Mouse (Mus musculus) Muller cell, postnatal 12 days (primary cell): ENCODE results near the gene Alpl.
A peak's percentile ranks its signal among the peaks of the same experiment; 100 is the strongest.

Source experiments
- DNase-seq: peaks from one replicate; pipeline ENCODE4 v3.0.0-alpha.2; 2015; ENCODE audit errors: inconsistent ontology term

Alpl gene

GRCm38 (mm10) chr4:137717671-137718070 is 78.5 kb downstream of the Alpl start:
- no peak for DNase-seq

- DNase-seq, result no peak
Measured at GRCm38 (mm10) chr4:137717005-137717404, 79.2 kb downstream of the Alpl start.

- DNase-seq, result no peak
Measured at GRCm38 (mm10) chr4:137714020-137714624, 82.1 kb downstream of the Alpl start.

- no peak for DNase-seq
Measured at GRCm38 (mm10) chr4:137712963-137713362, 83.2 kb downstream of the Alpl start.

- peak; percentile 92 for DNase-seq
Measured at GRCm38 (mm10) chr4:137707216-137707990, 88.8 kb downstream of the Alpl start.

- no peak for DNase-seq
Measured at GRCm38 (mm10) chr4:137706510-137706909, 89.7 kb downstream of the Alpl start.

- DNase-seq, result no peak
Measured at GRCm38 (mm10) chr4:137705379-137705778, 90.8 kb downstream of the Alpl start.

GRCm38 (mm10) chr4:137704561-137704960 is 91.6 kb downstream of the Alpl start:
- peak; percentile 88 for DNase-seq

GRCm38 (mm10) chr4:137703077-137703476 is 93.1 kb downstream of the Alpl start:
- DNase-seq, result no peak

- no peak for DNase-seq
Measured at GRCm38 (mm10) chr4:137700960-137701359, 95.2 kb downstream of the Alpl start.

GRCm38 (mm10) chr4:137699264-137700211 is 96.6 kb downstream of the Alpl start:
- no peak for DNase-seq

GRCm38 (mm10) chr4:137698076-137698985 is 97.9 kb downstream of the Alpl start:
- DNase-seq, result peak; percentile 39

GRCm38 (mm10) chr4:137697156-137697885 is 98.9 kb downstream of the Alpl start:
- DNase-seq, result peak; percentile 76

GRCm38 (mm10) chr4:137695900-137696299 is 100.3 kb downstream of the Alpl start:
- DNase-seq, result no peak

- no peak for DNase-seq
Measured at GRCm38 (mm10) chr4:137695300-137695699, 100.9 kb downstream of the Alpl start.

GRCm38 (mm10) chr4:137692107-137692902 is 103.9 kb downstream of the Alpl start:
- no peak for DNase-seq
